Mouse (Mus musculus): ENCODE measurements around the gene A630001G21Rik.

DNA sequence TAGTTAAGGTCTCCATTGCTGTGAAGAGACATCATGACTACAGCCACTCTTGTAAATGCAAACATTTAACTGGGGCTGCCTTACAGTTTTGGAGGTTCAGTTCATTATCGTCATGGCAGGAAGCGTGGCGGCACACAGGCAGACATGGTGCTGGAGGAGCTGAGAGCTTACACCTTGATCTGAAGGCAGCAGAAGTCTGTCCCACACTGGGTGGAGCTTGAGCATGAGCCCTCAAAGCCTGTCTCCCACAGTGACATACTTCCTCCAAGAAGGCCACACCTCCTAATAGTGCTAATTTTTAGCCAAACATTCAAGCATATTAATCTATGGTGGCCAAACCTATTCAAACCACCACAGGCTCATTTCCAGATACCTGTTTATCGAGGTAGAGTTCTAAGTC, at the start of gene A630001G21Rik:
- TF ChIP-seq POLR2A (IDR thresholded peaks at IDR 0.05; ENCODE audit: low read depth, low read length) (no peak), CTCF (IDR thresholded peaks at IDR 0.05; ENCODE audit: extremely low read depth, insufficient read depth, insufficient read length, insufficient replicate concordance) (no peak)

All from spleen, adult 2 months (tissue).